Mouse (Mus musculus) mouse embryonic stem cell (cell line): ENCODE results near the gene Ppp2r3d.
"Not testable (repeated sequence)": the region's sequence is repeated elsewhere in the genome, so short reads cannot be mapped to it uniquely, and the experiment has no call there.

Experiments used
- in situ Hi-C, 2 experiments: fragments of 300-500 bp; cut with MboI; formaldehyde crosslinking; loops; 1 replicate in 1 of 2; 3 replicates in 1 of 2; pipeline ENCODE4 v1.14.3; 2019 to 2020; ENCODE audit warnings: low sequenced_read_pairs in 2 of 2, low pct_unique_long_range_greater_than_20kb in 1 of 2, mixed read lengths in 1 of 2; ENCODE audit not compliant: unreplicated experiment in 1 of 2

Gene Ppp2r3d

DNA sequence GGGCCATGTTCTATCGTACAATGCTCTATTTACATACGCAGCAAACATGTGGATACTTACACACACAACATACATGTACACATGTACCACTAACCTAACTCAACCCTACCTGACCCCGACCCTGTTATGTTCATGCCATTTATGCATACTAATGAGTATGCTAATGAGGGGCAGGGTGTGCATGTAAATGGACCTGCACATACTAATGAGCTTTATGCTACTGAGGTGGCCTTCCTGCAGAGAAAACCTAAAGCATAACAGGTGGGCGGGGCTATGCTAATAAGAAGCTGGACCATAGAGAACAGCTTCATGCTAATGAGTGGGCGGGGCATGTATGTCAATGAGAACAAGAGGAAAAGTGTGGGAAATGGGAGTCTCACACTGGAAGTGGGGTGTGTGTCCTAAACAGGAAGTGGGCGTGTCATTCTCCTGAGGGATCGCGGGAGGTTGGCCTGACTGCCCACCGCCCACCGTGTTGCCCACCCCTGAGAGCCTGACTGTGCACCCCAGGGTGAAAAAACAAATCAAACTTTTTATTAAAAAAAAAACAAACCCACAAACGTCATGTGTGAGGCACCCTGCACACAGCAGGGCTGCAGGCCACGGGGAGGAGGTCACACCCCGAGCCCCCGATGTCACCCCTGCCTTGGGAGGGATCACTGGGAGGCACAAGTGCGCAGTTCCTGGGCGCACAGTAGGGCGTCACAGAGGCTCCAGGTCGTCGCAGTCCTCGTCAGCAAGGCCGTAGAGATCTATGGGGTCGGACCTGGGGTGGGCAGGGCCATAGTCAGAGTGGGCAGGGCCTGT, at the start of gene Ppp2r3d:
Ppp2r3d (minus strand) TSS at position 803 of the 807 bp plus-strand sequence.
- in situ Hi-C loops = no loop called here

GRCm38 (mm10) chr9:124493693-124494092, 17.0 kb upstream of the Ppp2r3d start, which contains the start of gene Gm21836:
Gm21836 (minus strand) TSS chr9:124493793.
- in situ Hi-C loops = not testable (repeated sequence)

DNA sequence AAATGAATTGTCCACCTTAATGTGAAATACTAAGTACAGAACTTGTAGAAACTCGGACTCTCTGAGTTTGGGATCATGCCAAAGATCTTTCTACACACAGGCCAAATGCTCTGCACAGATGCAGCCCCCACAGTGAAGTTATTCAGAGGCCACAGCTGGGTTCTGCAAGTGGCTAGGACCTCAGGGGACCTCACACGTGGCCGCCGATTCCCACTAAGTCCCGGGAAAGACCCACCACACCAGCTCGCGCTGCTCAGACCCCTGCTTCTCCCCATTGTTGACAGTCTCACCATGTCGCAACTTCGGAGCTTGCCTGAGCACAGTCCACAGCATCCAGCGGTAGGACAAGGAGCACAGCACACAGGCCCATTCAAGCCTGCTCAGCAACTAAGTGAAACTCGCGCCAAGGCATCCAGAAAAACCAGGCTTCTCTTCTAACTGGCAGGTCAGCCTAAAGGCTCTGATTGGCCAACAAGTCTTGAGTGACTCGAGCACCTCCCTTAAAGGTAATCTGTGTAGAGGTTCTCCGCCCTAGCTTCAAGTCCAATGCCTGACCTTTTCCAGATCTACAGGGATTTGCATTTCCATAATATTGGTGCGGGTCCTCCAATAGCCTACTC, 3.8 kb upstream of the Ppp2r3d start:
- in situ Hi-C loops = not testable (repeated sequence)

- in situ Hi-C loops = no loop called here
Observed at GRCm38 (mm10) chr9:124478081-124478480, 1.4 kb upstream of the Ppp2r3d start.

DNA sequence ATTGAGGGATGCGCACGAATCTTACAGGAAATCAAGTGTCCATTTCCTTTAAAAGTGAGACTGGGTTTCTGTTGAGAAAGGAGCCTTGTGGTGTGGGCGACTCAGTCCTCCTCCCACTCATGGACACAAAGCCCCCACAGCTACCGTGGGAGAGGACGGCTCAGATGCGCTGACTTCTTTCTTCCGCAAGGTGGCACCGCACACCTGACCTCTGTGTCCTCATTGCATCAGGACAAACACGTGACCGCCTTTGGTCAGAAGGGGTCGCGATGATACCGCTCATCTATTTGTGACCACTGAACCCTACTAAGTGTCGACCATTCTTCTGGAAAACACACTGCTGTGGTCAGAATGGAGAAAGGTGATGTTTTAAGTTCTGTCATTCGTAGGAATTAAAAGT, 1.0 kb downstream of the Ppp2r3d start:
- in situ Hi-C loops = no loop called here

GRCm38 (mm10) chr9:124456572-124456971, 20.1 kb downstream of the Ppp2r3d start:
- in situ Hi-C loops = no loop called here

DNA sequence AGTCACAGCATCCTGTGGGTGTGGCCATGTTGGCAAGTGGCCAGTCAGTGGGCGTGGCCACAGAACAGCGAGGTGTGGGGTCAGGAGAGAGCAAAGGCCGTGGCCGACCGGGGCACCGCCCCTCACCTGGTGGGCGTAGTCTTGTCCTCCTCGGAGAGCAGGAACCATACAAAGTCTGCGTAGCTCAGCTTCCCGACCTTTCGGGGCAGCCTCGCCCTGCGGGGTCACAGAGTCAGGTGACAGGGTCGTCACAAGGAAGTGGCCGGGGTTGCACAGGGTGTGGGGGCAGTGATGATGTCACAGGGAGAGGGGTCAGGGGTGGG, 34.2 kb downstream of the Ppp2r3d start:
- in situ Hi-C loops = no loop called here

DNA sequence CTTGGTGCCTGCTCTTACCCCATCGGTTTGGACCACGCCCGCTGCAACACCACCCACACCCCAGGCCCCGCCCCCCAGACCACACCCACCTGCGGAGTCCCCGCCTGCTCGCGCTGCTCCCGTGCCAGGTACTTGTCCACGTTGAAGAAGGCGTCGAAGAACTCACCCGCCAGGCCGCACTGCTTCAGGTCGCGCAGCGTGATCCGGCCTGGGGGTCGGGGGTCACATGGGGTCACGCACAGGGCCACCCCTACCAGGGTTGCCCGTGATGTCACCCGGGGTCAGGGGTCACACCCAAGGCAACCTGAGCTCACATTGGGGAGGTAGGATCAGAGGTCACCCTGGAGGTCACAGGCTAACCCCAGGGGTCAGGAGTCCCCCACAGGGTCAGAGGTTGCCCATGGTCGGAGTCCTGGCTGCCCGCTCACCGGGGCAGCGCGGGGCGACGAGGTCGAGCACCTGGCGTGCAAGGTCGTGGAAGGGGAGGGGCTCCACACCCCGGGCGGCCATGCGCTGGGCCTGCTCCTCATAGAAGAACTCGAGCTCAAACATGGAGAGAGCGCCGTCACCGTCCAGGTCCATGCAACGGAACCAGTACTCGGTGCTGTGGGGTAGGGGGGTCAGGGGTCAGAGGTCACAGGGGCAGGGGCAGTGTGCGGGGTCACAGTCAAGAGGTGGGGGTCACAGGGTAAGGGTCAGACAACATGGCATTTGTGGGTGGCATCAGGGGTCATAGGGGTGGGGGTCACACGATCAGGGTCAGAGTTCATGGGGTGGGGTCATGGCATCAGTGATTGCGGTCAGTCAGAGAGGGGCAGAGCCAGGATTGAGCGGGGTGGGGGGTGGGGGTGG, 34.8 kb downstream of the Ppp2r3d start:
- in situ Hi-C loops = no loop called here

GRCm38 (mm10) chr9:124440724-124441045, 36.0 kb downstream of the Ppp2r3d start:
- in situ Hi-C loops = no loop called here

GRCm38 (mm10) chr9:124439848-124440723, 36.6 kb downstream of the Ppp2r3d start:
- in situ Hi-C loops = no loop called here

DNA sequence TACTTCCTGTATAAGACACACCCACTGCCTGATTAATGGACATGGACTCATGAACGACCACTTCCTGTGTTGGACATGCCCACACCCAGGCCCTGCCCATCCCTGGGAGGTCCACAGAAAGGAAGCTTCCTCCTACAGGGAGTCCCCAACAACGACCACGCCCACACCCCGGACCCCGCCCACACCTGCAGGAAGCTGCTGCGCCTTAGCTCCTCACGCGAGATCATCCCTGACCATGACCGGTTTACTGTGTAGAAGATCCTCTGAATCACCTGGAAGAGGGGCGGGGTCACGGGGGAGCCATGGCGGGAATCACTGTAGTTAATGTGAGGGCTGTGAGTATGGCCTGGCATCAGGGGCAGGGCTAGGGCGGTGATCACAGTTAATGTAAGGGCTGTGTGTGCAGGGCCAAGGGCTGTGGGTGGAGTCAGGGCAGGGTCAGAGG, 37.3 kb downstream of the Ppp2r3d start:
- in situ Hi-C loops = no loop called here

DNA sequence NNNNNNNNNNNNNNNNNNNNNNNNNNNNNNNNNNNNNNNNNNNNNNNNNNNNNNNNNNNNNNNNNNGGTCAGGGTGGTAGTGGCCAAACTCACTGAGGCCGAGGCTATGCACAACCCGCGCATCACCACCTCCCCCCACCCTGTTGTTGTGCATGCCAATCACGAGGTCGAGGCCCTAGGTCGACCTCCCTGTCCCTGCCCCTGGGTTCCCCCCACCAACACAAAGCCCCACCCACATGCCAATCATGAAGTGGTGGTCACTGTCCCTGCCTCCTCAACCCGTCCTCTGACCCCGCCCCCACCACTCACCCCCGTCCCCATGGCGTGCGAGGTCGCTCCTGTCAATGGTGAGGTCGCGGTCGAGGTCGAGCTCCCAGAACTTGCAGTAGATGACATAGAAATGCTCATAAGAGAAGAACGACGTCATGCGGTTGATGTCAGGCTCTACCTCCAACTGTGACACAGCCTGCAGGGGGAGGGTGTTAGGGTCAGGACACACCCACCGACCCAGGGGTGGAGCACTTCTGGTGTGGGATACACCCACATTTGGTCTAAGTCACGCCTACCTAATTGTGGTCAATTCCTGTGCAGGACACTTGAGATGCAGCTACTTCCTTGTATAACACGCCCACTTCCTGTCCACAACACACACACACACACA, 37.9 kb downstream of the Ppp2r3d start:
- in situ Hi-C loops = no loop called here

DNA sequence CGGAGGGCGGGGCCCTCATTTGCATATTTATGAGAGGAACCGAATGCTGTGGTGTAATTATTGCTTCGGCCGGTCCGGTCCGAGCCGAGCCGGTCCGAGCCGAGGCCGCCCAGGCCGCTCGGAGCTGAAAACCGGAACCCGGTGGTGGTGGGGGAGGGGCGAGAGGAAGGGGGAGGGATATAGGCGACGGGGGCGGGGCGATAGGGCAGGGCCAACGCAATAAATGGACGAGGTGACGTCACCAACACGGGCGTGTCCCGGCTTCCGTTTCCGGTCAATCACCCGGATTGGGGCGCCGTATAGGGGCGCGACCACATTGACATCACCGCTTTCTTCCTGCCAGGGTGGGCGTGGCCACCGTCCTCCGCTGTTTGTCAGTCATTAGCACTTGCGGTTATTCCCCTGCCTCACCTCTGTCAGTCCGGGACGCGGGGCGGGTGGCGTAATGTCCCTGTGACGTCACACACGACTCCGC, 51.2 kb downstream of the Ppp2r3d start:
- in situ Hi-C loops = no loop called here

- in situ Hi-C loops = no loop called here
Observed at GRCm38 (mm10) chr9:124424542-124425410, 51.9 kb downstream of the Ppp2r3d start.

- in situ Hi-C loops = no loop called here
Observed at GRCm38 (mm10) chr9:124424292-124424541, 52.5 kb downstream of the Ppp2r3d start.

DNA sequence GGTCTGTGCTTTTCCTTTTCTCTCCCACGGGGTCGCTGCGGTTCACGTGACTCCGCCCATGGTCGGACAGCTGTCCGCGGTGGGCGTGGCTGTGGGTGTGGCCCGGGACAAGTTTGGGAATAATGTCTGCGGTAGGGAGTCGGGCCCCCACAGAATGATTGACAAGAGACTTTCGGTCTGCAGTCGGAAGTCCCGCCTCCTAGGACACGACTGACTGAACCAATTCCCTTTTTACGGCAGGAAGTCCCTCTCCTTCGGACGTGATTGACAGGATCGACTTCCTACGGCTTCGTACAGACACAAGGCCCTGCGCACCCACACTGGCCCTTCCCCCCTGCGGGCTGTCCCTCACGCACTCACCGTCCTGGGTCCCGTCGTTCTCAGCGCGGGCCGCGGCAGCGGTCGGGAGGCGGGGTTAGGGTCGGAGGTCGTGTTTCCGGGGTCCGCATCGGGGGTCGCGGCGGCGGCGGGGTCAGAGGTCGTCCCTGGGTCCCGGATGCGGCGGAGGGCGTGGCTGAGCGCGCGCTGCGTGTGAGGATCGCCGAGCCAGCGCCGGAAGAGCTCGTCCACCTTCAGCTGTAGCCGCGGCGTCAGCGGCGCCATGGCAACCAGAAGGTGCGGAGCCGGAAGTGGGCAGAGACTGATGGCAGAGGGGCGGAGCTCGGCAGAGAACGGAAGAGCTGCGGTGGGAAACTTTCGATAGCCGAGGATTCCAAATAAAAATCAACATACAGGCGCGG, 53.0 kb downstream of the Ppp2r3d start:
- in situ Hi-C loops = no loop called here
